Mouse (Mus musculus) E14TG2a.4 (cell line): ENCODE measurements around the gene Fth1.
"Not testable (repeated sequence)": the region's sequence is repeated elsewhere in the genome, so short reads cannot be mapped to it uniquely, and the experiment has no call there.

Experiments used
- CTCF ChIP-seq: conservative IDR thresholded peaks from 2 replicates; pipeline ENCODE4 v1.5.1; 2014; ENCODE audit warnings: low read length
- NANOG ChIP-seq: IDR thresholded peaks from 2 replicates; pipeline ENCODE4 v1.6.1; 2014; ENCODE audit warnings: borderline replicate concordance, low read length, mixed read lengths

DNA sequence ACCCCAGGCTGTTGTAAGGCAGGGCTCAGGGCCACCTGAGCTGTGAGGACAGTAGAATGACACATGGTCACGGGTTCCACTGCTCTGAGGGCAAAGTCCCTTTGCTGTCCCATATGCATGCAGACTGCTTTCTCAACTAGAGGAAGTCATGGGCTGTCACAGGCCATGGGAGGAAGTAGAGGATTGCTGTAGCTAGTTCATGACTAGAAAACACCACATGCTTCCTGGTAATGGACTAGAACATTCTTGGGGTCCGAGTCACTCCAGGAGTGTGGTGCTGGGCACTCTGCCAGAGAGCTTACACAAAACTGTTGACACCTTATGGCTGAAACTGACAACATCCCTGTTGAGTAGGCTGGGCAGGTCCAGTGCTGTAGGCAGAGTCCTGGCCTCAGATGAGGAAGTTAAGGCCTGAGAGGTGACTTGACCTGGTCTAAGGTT, 49.2 kb upstream of the Fth1 start:
- not testable (repeated sequence) for TF ChIP-seq CTCF, NANOG
